Mouse (Mus musculus) heart, adult 2 months (tissue): Measurements from ENCODE around the gene Fut8.

ENCODE experiments used
- EP300 ChIP-seq: fragments of 200-500 bp; IDR thresholded peaks from 2 replicates; pipeline ENCODE4 v1.6.1; 2011; ENCODE audit warnings: low read depth, low read length, control low read depth; ENCODE audit not compliant: insufficient read depth
- POLR2A ChIP-seq: fragments of 200-500 bp; IDR thresholded peaks from 2 replicates; pipeline ENCODE4 v1.6.1; 2011; ENCODE audit warnings: mild to moderate bottlenecking, low read depth, low read length, control low read depth; ENCODE audit not compliant: insufficient read depth

DNA sequence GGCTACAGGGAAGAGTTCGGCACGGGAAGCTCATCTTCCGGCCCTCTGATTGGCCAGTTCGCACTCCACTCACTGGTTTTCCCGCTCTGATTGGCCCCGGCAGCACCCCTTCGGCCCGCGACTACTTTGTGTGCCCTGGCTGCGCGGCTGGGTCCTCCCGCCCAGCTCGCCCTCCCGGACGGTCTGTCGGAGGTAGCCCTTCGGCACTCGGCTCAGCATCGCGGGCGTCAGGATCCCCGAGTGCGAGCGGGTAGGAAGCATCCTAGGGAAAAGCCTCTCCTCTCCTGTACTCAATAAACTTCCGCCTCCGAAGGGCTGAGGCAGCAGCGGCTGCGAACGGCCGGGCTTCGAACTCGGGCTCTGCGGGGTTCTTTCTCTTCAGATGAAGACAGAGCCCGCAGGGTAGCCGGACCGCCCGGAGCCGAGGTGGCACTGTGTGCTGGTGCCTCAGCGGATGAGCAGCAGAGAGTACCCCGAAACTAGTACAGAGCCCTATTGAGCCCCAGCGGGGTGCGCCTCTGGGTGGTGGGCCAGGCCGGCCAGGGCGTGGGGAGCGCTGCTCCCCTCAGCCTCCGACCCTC, at the start of gene Fut8:
- TF ChIP-seq POLR2A, result peak; percentile 60
- TF ChIP-seq EP300, result no peak
